Mouse (Mus musculus) MEL (cell line): ENCODE measurements around the gene Plekha7.

Experiments
- BHLHE40 ChIP-seq: IDR thresholded peaks from 2 replicates; pipeline ENCODE4 v1.6.1; 2012; ENCODE audit warnings: low read depth, mild to moderate bottlenecking, inconsistent platforms, low read length, improper control_type of control experiment, borderline replicate concordance
- CTCF ChIP-seq, 3 experiments: IDR thresholded peaks in 2 of 3; conservative IDR thresholded peaks in 1 of 3; 2 replicates each; pipeline ENCODE4 v1.5.1; 2011 to 2012; ENCODE audit warnings: low read length in 3 of 3, low read depth in 2 of 3, mild to moderate bottlenecking in 2 of 3, improper control_type of control experiment in 1 of 3, inconsistent platforms in 1 of 3, mixed read lengths in 1 of 3, moderate library complexity in 1 of 3; ENCODE audit not compliant: control insufficient read depth in 1 of 3, insufficient read depth in 1 of 3, poor library complexity in 1 of 3, severe bottlenecking in 1 of 3
- E2F4 ChIP-seq: IDR thresholded peaks from 2 replicates; pipeline ENCODE4 v1.6.1; 2011; ENCODE audit warnings: low read depth, low read length, improper control_type of control experiment, borderline replicate concordance
- EP300 ChIP-seq, 2 experiments: IDR thresholded peaks; 2 replicates each; pipeline ENCODE4 v1.6.1; 2011; ENCODE audit warnings: improper control_type of control experiment in 2 of 2, low read length in 2 of 2, low read depth in 1 of 2, mild to moderate bottlenecking in 1 of 2
- GABPA ChIP-seq: IDR thresholded peaks from 2 replicates; pipeline ENCODE4 v1.6.1; 2012; ENCODE audit warnings: low read depth, mild to moderate bottlenecking, inconsistent platforms, low read length, improper control_type of control experiment, moderate library complexity
- MAX ChIP-seq: IDR thresholded peaks from 2 replicates; pipeline ENCODE4 v1.6.1; 2011; ENCODE audit warnings: low read length, improper control_type of control experiment
- MAZ ChIP-seq: IDR thresholded peaks from 2 replicates; pipeline ENCODE4 v1.6.1; 2012; ENCODE audit warnings: low read depth, mild to moderate bottlenecking, inconsistent platforms, low read length, improper control_type of control experiment
- NRF1 ChIP-seq: IDR thresholded peaks from 2 replicates; pipeline ENCODE4 v1.6.1; 2014; ENCODE audit warnings: low read depth, mild to moderate bottlenecking, inconsistent platforms, low read length, improper control_type of control experiment, moderate library complexity; ENCODE audit not compliant: poor library complexity, insufficient read depth, severe bottlenecking
- POLR2A ChIP-seq, 2 experiments: IDR thresholded peaks; 2 replicates each; pipeline ENCODE4 v1.6.1; 2011 to 2012; ENCODE audit warnings: low read length in 2 of 2, mild to moderate bottlenecking in 2 of 2, control low read depth in 1 of 2, improper control_type of control experiment in 1 of 2, low read depth in 1 of 2, moderate library complexity in 1 of 2; ENCODE audit not compliant: control insufficient read depth in 1 of 2, insufficient read depth in 1 of 2, poor library complexity in 1 of 2
- POLR2AphosphoS5 ChIP-seq: IDR thresholded peaks from 2 replicates; pipeline ENCODE4 v1.6.1; 2012; ENCODE audit warnings: low read depth, borderline replicate concordance, mild to moderate bottlenecking, inconsistent platforms, low read length, moderate library complexity, mixed read lengths
- TAL1 ChIP-seq: IDR thresholded peaks from 2 replicates; pipeline ENCODE4 v1.6.1; 2012; ENCODE audit warnings: mild to moderate bottlenecking, inconsistent platforms, low read length, moderate library complexity, mixed read lengths
- ZNF384 ChIP-seq: IDR thresholded peaks from 2 replicates; pipeline ENCODE4 v1.6.1; 2012; ENCODE audit warnings: low read depth, mild to moderate bottlenecking, inconsistent platforms, low read length, improper control_type of control experiment

DNA sequence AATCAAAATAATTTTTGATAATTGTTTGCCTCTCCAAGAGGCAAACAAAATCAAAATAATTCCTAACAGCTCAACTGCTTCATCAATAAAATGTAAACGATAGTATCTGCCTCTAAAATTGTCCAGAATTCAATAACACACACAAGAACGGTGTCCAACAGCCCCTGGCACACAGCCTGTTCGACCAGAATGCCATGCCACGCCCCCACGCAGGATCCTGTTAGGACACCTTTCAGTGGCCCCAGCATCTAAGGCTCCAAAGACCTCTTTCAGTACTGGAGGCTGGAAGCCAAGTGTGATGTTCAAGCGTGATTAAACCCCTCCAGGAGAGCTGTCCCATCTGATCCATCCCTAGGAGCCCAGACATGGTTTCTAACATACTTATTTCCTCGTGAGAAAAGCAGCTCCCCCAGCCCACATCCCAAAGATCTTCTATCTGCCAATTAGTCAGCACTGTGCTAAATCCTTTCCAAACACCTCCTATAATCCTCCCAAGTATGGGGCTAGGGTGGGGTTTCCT lies 73.8 kb downstream of the Plekha7 start:
- TF ChIP-seq GABPA (no peak), E2F4 (no peak), EP300 (IDR thresholded peaks at IDR 0.05; ENCODE audit: low read depth in 1 of 2, low read length in 2 of 2) (no peak), POLR2AphosphoS5 (no peak), MAZ (no peak), NRF1 (no peak), ZNF384 (no peak), MAX (no peak), CTCF (IDR thresholded peaks at IDR 0.05 in 2 of 3, conservative IDR thresholded peaks at IDR 0.05 in 1 of 3; ENCODE audit: control insufficient read depth in 1 of 3, insufficient read depth in 1 of 3, low read depth in 2 of 3, low read length in 3 of 3, poor library complexity in 1 of 3, severe bottlenecking in 1 of 3) (no peak), BHLHE40 (no peak), POLR2A (IDR thresholded peaks at IDR 0.05; ENCODE audit: control insufficient read depth in 1 of 2, insufficient read depth in 1 of 2, low read depth in 1 of 2, low read length in 2 of 2, poor library complexity in 1 of 2) (no peak), TAL1 (no peak)
